ENCODE assay signal across 9 mouse cellular contexts in genomic region chr10:21937222-21937605, GRCm38 (mm10). TPM values are rescaled to one million over a fixed set of nuclear protein-coding genes. Genes with fewer than 3 reads are reported as not detected.
A peak's percentile ranks its signal among the peaks of the same experiment; 100 is the strongest.
DNase-seq lines count a peak whose midpoint lies in the region; ATAC-seq and TF ChIP-seq lines count a peak whose summit lies in the region.
"Had no signal": no experiment of that assay in that cellular context is flagged by ENCODE, and none has a peak within 500 bp of the region (broad histone marks: within the 10 kb centered on the region; RNA-seq: fewer than 3 reads in every experiment).

No protein-coding gene starts in this region.

- H3K27me3 ChIP-seq in intestine, embryonic 16.5 days (replicated peaks; ENCODE audit: control insufficient read depth, insufficient read depth, low read length) = no peaks in the 10 kb centered on the region
- H3K27me3 ChIP-seq in intestine, embryonic 15.5 days (replicated peaks) = no peaks in the 10 kb centered on the region
- no peaks in the 10 kb centered on the region for H3K27me3 ChIP-seq in heart, embryonic 16.5 days (ENCODE audit: control insufficient read depth, insufficient read depth, low read length)
- H3K27me3 ChIP-seq in limb, embryonic 14.5 days (ENCODE audit: control insufficient read depth, insufficient read depth, low read length) = no peaks in the 10 kb centered on the region
- H3K27me3 ChIP-seq: megakaryocyte, embryonic 14.5 days had no signal

- H3K9me3 ChIP-seq in intestine, embryonic 16.5 days (ENCODE audit: control insufficient read depth, low read length) = no peaks in the 10 kb centered on the region
- no peaks in the 10 kb centered on the region for H3K9me3 ChIP-seq in intestine, embryonic 15.5 days
- no peaks in the 10 kb centered on the region for H3K9me3 ChIP-seq in heart, embryonic 16.5 days (replicated peaks; ENCODE audit: control insufficient read depth, low read length)
- H3K9me3 ChIP-seq in limb, embryonic 14.5 days (ENCODE audit: control insufficient read depth, low read length) = no peaks in the 10 kb centered on the region
- H3K9me3 ChIP-seq: megakaryocyte, embryonic 14.5 days had no signal

- no peak overlapping the region for H3K4me3 ChIP-seq in intestine, embryonic 16.5 days (ENCODE audit: low read length)
- H3K4me3 ChIP-seq in intestine, embryonic 15.5 days (replicated peaks) = no peak overlapping the region
- peak overlapping the region; percentile 29 for H3K4me3 ChIP-seq in heart, embryonic 16.5 days (ENCODE audit: low read length)
- H3K4me3 ChIP-seq in limb, embryonic 14.5 days (replicated peaks; ENCODE audit: low read length) = no peak overlapping the region
- H3K4me3 ChIP-seq: megakaryocyte, embryonic 14.5 days had no signal

- 18% methylated on average over 9 of the region's 9 CpGs for WGBS in intestine, embryonic 16.5 days
- WGBS in intestine, embryonic 15.5 days = 18% methylated on average over 9 of the region's 9 CpGs
- 16% methylated on average over 9 of the region's 9 CpGs for WGBS in heart, embryonic 16.5 days
- 6% methylated on average over 9 of the region's 9 CpGs for WGBS in limb, embryonic 14.5 days

- DNase-seq in embryo, embryonic 10 days (ENCODE audit: low spot score) = peak; percentile 81
- DNase-seq in limb, embryonic 14.5 days (ENCODE audit: low spot score) = peak; percentile 97
- no peak for DNase-seq in layer of hippocampus, postnatal 14 days (ENCODE audit: low spot score in 2 of 2)
- DNase-seq in cerebellum, adult 11-12 months = no peak

- no peak for TF ChIP-seq POLR2A in limb, embryonic 14.5 days (IDR thresholded peaks at IDR 0.05; ENCODE audit: borderline replicate concordance, extremely low read depth, insufficient read depth, insufficient read length)

- H3K4me2 ChIP-seq in intestine, embryonic 16.5 days (ENCODE audit: low read depth, low read length) = no peak overlapping the region; the same call in 1 of the 2 replicates
- H3K4me2 ChIP-seq in intestine, embryonic 15.5 days (replicated peaks) = no peak overlapping the region
- H3K4me2 ChIP-seq in heart, embryonic 16.5 days (ENCODE audit: low read depth, low read length) = peak overlapping the region; percentile 46
- peak overlapping the region; percentile 30 for H3K4me2 ChIP-seq in limb, embryonic 14.5 days (replicated peaks; ENCODE audit: low read depth, low read length, severe bottlenecking)

- 0 out of 2 replicates have a peak, but pooled peaks cover 5% of the 10 kb centered on the region for H3K4me1 ChIP-seq in intestine, embryonic 16.5 days (ENCODE audit: control insufficient read depth, insufficient read depth, low read length)
- 0 out of 2 replicates have a peak, but pooled peaks cover 2% of the 10 kb centered on the region for H3K4me1 ChIP-seq in intestine, embryonic 15.5 days (replicated peaks)
- peaks cover 9% of the 10 kb centered on the region; the same call in 1 of the 2 replicates for H3K4me1 ChIP-seq in heart, embryonic 16.5 days (ENCODE audit: control insufficient read depth, insufficient read depth, low read length)
- peaks cover 18% of the 10 kb centered on the region for H3K4me1 ChIP-seq in limb, embryonic 14.5 days (ENCODE audit: control insufficient read depth, insufficient read depth, low read length)
- H3K4me1 ChIP-seq: megakaryocyte, embryonic 14.5 days had no signal

- 0 out of 2 replicates have a peak, but pooled peaks have one; percentile 31 for ATAC-seq in intestine, embryonic 16.5 days
- ATAC-seq in intestine, embryonic 15.5 days = no peak; the same call in 1 of the 2 replicates
- no peak for ATAC-seq in heart, embryonic 16.5 days (replicated peaks; ENCODE audit: extremely low read depth, insufficient read depth, low FRiP score)
- peak; percentile 93 for ATAC-seq in limb, embryonic 14.5 days (ENCODE audit: low FRiP score, low read depth)
- no peak for ATAC-seq in monocyte, adult 5-6 weeks (replicated peaks; ENCODE audit: insufficient number of reproducible peaks, low FRiP score, low TSS enrichment, poor library complexity, severe bottlenecking)

- H3K9ac ChIP-seq in intestine, embryonic 16.5 days (ENCODE audit: low read depth, low read length) = peak overlapping the region; percentile 20; the same call in 1 of the 2 replicates
- H3K9ac ChIP-seq in intestine, embryonic 15.5 days = no peak overlapping the region
- H3K9ac ChIP-seq in heart, embryonic 16.5 days (ENCODE audit: low read length) = 0 out of 2 replicates have a peak overlapping the region, but pooled peaks have one; percentile 20
- no peak overlapping the region for H3K9ac ChIP-seq in limb, embryonic 14.5 days (ENCODE audit: low read depth, low read length, severe bottlenecking)

- no peaks in the 10 kb centered on the region for H3K36me3 ChIP-seq in intestine, embryonic 16.5 days (ENCODE audit: control insufficient read depth, insufficient read depth, low read length)
- H3K36me3 ChIP-seq in intestine, embryonic 15.5 days = no peaks in the 10 kb centered on the region
- no peaks in the 10 kb centered on the region for H3K36me3 ChIP-seq in heart, embryonic 16.5 days (ENCODE audit: control insufficient read depth, insufficient read depth)
- no peaks in the 10 kb centered on the region for H3K36me3 ChIP-seq in limb, embryonic 14.5 days (ENCODE audit: control insufficient read depth, insufficient read depth, low read length)

- no peak overlapping the region for H3K27ac ChIP-seq in intestine, embryonic 16.5 days (ENCODE audit: low read length)
- no peak overlapping the region for H3K27ac ChIP-seq in intestine, embryonic 15.5 days
- no peak overlapping the region for H3K27ac ChIP-seq in heart, embryonic 16.5 days (ENCODE audit: low read length)
- peak overlapping the region; percentile 87 for H3K27ac ChIP-seq in limb, embryonic 14.5 days (replicated peaks; ENCODE audit: low read depth, low read length)

RNA-seq across cellular contexts. Expression of gene Sgk1, which starts 55.2 kb away (rescaled TPM):
- polyA plus RNA-seq in intestine, embryonic 16.5 days (2015; fragmentation: Nextera tagmentation; extraction: Ambion mirVana) = 33.6 and 35.1 TPM in 2 replicates
- polyA plus RNA-seq in intestine, embryonic 15.5 days (2015; fragmentation: Nextera tagmentation; extraction: Ambion mirVana) = 30.6 and 36.7 TPM in 2 replicates
- polyA plus RNA-seq in heart, embryonic 16.5 days (2015; fragmentation: Nextera tagmentation; extraction: Ambion mirVana) = 37.0 and 37.1 TPM in 2 replicates
- polyA plus RNA-seq in limb, embryonic 14.5 days (2012; rRNA removed) = 33.4 and 45.0 TPM in 2 replicates
- polyA plus RNA-seq in limb, embryonic 14.5 days (2014; fragmentation: Nextera tagmentation; extraction: Ambion mirVana) = 39.9 and 47.7 TPM in 2 replicates
- 323 to 475 TPM (median 431 TPM) in 3 replicates for total RNA-seq in monocyte, adult 5-6 weeks (2017)
- total RNA-seq in layer of hippocampus, postnatal 14 days (2021) = 100 to 1,000 TPM in 1 of 2 experiments, 10 to 100 TPM in 1; 91.0 to 104 TPM

Comparison
In these comparisons a context has a peak if more than half of its experiments do, and no peak if none do; other contexts are left out.
1. ATAC-seq: peak in intestine, embryonic 16.5 days (single experiment) and limb, embryonic 14.5 days (single experiment); none in intestine, embryonic 15.5 days (single experiment), heart, embryonic 16.5 days (single experiment) and monocyte, adult 5-6 weeks (single experiment).
2. H3K9ac ChIP-seq: peak in intestine, embryonic 16.5 days (single experiment) and heart, embryonic 16.5 days (single experiment); none in intestine, embryonic 15.5 days (single experiment) and limb, embryonic 14.5 days (single experiment).
3. H3K4me2 ChIP-seq: peak in heart, embryonic 16.5 days (single experiment) and limb, embryonic 14.5 days (single experiment); none in intestine, embryonic 16.5 days (single experiment) and intestine, embryonic 15.5 days (single experiment).
4. DNase-seq: peak in embryo, embryonic 10 days (single experiment) and limb, embryonic 14.5 days (single experiment); none in layer of hippocampus, postnatal 14 days (0 of 2) and cerebellum, adult 11-12 months (single experiment).